Mouse (Mus musculus) frontal cortex, postnatal 25 days (tissue): Measurements from ENCODE around the gene Il1rap.

ENCODE experiments used
- DNase-seq, 2 experiments: peaks; one replicate each; pipeline ENCODE4 v3.0.0; 2022; ENCODE audit warnings: low spot score in 2 of 2

Il1rap gene

DNA sequence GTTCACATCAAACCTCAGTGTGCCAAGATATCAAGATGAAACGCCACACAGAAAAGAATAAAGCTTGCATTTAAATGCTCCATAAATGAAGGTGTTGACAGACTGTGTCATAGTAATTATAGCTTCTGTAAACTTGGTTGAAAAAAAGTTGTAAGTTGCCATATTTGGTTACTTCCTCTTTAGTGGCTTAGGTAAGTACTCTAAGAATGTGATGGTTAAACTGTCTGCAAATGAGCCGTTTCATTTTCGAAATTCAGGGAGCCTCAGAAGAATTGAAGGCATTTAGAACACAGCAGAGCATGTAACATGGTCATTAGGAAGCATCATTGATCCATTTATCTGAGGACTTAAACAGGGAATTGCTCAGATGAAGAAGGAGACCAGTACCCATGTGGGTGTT, 146.6 kb downstream of the Il1rap start:
- DNase-seq = no peak

GRCm38 (mm10) chr16:26730941-26731340, 149.4 kb downstream of the Il1rap start:
- no peak for DNase-seq

- DNase-seq = no peak
Observed at GRCm38 (mm10) chr16:26732566-26732965, 151.1 kb downstream of the Il1rap start.

GRCm38 (mm10) chr16:26755381-26756155, 174.1 kb downstream of the Il1rap start:
- DNase-seq = no peak

- DNase-seq = peak in 1 of 2 experiments; percentile 29
Observed at GRCm38 (mm10) chr16:26775976-26776375, 194.5 kb downstream of the Il1rap start.

DNA sequence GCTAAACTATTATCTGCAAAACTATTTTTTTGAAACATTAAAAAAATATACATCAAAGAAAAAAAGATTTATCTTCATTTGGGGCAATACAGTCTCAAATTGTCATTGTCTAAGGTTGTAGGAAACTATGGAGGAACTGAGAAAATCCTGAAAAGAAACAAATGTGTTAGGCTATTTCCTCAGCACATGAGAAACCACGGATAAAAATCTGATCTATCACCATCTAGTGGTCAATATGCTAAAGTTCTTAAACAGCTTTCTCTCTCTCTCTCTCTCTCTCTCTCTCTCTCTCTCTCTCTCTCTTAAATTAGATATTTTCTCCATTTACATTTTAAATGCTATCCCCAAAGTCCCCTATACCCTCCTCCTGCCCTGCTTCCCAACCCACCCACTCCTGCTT, 195.6 kb downstream of the Il1rap start:
- DNase-seq = no peak
